Mouse (Mus musculus) B cell, adult 67 days (primary cell): Measurements from ENCODE around the gene Gm3285. TPM values are rescaled to one million over a fixed set of nuclear protein-coding genes. Genes with fewer than 3 reads are reported as not detected.

ENCODE experiments used
- total RNA-seq, 2 experiments: library from RNA; stranded (reverse); gene quantifications; 4 replicates each; pipeline ENCODE4 v1.2.4; 2023

Gene Gm3285
- not detected for total RNA-seq

DNA sequence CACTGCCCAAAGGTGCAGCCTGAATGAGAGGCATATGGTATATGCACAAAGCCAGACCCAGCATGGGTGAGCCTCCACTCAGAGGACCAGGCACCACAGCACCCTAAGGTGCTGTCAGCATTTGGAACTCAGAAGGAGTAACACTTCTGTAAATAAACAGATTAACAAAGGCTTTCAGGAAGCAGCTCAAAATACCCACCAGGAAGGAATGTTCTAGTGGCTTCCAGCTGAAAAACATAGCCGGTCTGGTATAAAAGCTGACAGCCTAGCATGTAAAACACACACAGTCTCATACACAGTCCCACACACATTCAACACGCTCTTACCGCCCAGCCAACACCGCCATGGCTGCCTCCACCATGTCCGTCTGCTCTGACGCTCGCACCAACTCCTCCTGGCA lies at the start of gene Gm3285:
Gm3285 (plus strand) TSS at position 301 of the 400 bp plus-strand sequence.

DNA sequence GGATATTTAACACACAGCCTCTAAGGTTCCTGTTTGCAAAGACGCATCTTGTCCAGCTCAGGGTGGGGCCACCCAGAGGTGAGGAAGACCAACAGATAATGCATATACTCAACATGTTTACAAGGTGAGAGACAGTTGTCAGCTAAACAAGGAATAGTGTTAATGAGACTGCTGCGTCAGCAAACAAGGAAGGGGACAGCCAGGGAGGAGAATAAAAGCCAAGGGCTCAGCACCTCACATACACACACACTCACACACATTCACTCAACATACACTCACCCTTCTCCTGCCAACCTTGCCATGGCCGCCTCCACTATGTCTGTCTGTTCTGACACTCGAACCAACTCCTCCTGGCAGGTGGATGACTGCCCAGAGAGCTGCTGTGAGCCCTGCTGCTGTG lies 47.4 kb upstream of the Gm3285 start, which contains the start of gene Gm2696:
Gm2696 (plus strand) TSS at position 301 of the 400 bp plus-strand sequence.

DNA sequence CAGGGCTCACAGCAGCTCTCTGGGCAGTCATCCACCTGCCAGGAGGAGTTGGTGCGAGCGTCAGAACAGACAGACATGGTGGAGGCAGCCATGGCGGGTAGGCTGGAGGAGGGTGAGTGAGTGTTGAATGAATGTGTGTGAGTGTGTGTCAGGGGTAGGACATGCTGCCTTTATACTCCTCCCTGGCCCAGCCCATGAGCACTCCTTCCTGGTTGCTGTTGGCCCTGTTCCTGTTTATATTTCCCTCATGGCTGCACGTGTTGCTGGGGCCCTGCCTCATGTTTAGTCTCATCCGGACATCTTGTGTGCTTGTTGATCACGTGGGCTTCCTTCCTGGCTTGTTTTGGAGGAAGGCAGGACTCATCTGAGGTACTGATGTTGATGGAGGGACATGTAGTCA lies 34.8 kb upstream of the Gm3285 start, which contains the start of gene Krtap10-4:
Krtap10-4 (minus strand) TSS at position 145 of the 400 bp plus-strand sequence.

DNA sequence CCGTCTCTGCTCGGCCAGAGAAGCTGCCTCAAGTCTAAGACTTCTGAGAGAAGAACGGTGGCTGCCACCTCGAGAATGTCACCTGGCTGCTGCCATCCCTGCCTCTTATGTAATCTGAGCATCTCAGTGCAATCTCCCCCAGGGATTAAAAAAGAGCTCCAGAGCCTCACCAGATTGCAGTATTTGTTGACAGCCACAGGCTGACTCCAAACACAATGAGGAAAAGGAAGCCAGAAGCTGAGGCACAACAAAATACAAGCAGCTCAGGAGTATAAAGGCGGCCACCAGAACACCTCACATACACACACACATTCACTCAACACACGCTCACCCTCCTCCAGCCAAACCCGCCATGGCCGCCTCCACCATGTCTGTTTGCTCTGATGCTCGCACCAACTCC lies 26.1 kb upstream of the Gm3285 start, which contains the start of gene Krtap10-10:
Krtap10-10 (plus strand) TSS at position 301 of the 400 bp plus-strand sequence.

DNA sequence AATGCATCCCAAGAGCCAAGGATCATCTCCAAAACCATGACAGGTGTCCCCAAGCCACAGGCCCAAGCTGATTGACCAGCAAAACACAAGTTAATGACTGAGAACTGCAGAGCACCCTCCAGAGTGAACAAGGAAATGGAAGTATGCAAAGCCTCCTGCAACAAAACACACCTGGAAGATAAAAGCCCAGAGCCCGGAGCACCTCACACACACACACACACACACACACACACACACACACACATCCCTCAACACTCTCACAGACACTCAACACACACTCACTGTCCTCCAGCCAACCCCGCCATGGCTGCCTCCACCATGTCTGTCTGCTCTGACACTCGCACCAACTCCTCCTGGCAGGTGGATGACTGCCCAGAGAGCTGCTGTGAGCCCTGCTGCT lies 15.3 kb upstream of the Gm3285 start, which contains the start of gene Gm36176:
Gm36176 (plus strand) TSS at position 301 of the 400 bp plus-strand sequence.

DNA sequence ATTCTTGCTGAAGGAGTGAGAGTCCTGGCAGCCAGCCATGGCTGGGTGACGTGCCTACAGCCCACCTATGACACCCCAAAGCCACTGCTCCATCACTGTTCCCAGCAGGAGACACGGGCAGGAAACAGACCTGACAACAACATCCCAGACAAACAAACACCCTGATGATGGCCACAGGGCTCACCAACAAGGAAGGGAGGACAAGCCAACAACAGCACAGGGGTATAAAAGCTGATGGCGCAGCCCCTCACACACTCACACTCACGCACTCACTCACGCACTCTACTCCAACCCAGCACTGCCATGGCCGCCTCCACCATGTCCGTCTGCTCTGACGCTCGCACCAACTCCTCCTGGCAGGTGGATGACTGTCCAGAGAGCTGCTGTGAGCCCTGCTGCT lies 9.2 kb upstream of the Gm3285 start, which contains the start of gene Gm10318:
Gm10318 (plus strand) TSS at position 301 of the 400 bp plus-strand sequence.

DNA sequence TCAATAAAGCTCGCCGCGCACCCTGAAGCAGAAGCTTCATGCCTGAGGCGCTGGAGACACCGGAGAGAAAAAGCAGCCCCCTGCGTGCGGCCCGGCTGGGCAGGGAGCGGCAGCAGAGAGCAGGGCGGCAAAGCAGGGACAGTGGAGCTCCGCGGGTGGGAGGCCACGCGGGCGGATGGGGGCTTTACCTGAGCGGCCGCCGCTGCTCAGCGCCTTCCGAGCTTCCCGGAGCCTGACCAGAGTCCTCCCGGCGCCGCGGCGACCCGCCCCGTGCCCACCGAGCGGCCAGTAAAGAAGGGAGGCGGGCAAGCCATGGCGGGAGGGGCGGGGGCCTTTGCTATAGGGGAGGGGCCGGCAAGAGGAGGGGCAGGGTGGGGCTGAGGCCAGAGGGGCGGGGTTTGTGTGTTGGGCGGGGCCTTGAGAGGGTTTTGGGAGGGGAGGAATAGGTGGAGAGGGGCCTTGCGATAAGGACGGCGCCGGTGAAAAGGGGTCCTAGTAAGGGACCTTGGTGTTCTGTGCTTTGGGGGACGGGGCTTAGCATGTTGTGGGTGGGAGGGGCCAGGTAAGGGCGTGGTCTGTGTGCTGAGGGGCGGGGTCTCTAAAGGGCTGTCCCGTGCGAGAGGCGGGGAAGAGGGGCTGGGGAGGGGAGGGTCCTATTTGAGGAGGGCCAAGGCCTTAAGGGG lies 40.6 kb downstream of the Gm3285 start, which contains the start of gene Lrrc3:
Lrrc3 (minus strand) TSS at position 326 of the 683 bp plus-strand sequence.

Other genes with a start within 250 kb of the Gm3285 start
- gene Ube2g2, start 239.7 kb upstream of the Gm3285 start, total RNA-seq: 10 to 100 TPM; 33.4 to 47.6 TPM
- 1 to 10 TPM; 4.1 to 4.3 TPM for gene Tspear, start 175.4 kb upstream of the Gm3285 start, total RNA-seq
- gene Gm19402, start 171.2 kb upstream of the Gm3285 start, total RNA-seq: not detected
- gene Gm9508, start 164.7 kb upstream of the Gm3285 start, total RNA-seq: not detected
- not detected for gene Gm10272, start 155.3 kb upstream of the Gm3285 start, total RNA-seq
- gene Gm10024, start 150.5 kb upstream of the Gm3285 start, total RNA-seq: not detected
- not detected for gene Gm10142, start 146.2 kb upstream of the Gm3285 start, total RNA-seq
- not detected for gene Krtap12-1, start 141.4 kb upstream of the Gm3285 start, total RNA-seq
- gene Gm10100, start 135.5 kb upstream of the Gm3285 start, total RNA-seq: not detected
- not detected for gene Gm18596, start 119.3 kb upstream of the Gm3285 start, total RNA-seq
- gene Gm9736, start 110.6 kb upstream of the Gm3285 start, total RNA-seq: not detected
- gene Gm3233, start 102.3 kb upstream of the Gm3285 start, total RNA-seq: not detected
- gene Gm3238, start 90.7 kb upstream of the Gm3285 start, total RNA-seq: not detected
- not detected for gene Gm7138, start 85.0 kb upstream of the Gm3285 start, total RNA-seq
- not detected for gene Gm3250, start 79.4 kb upstream of the Gm3285 start, total RNA-seq
- not detected for gene Gm7137, start 73.8 kb upstream of the Gm3285 start, total RNA-seq
- gene Gm9639, start 66.9 kb upstream of the Gm3285 start, total RNA-seq: not detected
- gene Gm19668, start 62.8 kb upstream of the Gm3285 start, total RNA-seq: not detected
- gene Gm9507, start 50.1 kb upstream of the Gm3285 start, total RNA-seq: not detected
- gene Gm2696, start 47.3 kb upstream of the Gm3285 start, total RNA-seq: not detected
- not detected for gene Krtap10-4, start 34.9 kb upstream of the Gm3285 start, total RNA-seq
- gene Krtap10-10, start 26.0 kb upstream of the Gm3285 start, total RNA-seq: not detected
- not detected for gene Gm36176, start 15.2 kb upstream of the Gm3285 start, total RNA-seq
- not detected for gene Gm10318, start 9.1 kb upstream of the Gm3285 start, total RNA-seq
- under 1 TPM in 1 of 2 experiments, not detected in 1; 0.20 TPM for gene Lrrc3, start 40.6 kb downstream of the Gm3285 start, total RNA-seq
- 10 to 100 TPM; 22.2 to 34.6 TPM for gene Trpm2, start 108.6 kb downstream of the Gm3285 start, total RNA-seq
- 10 to 100 TPM; 12.2 to 15.5 TPM for gene 1810043G02Rik, start 116.5 kb downstream of the Gm3285 start, total RNA-seq
- gene Pfkl, start 148.1 kb downstream of the Gm3285 start, total RNA-seq: 10 to 100 TPM; 88.5 to 94.7 TPM
- gene Dnmt3l, start 180.0 kb downstream of the Gm3285 start, total RNA-seq: not detected
- 1 to 10 TPM; 1.5 to 2.3 TPM for gene Aire, start 181.6 kb downstream of the Gm3285 start, total RNA-seq
- gene Icosl, start 207.3 kb downstream of the Gm3285 start, total RNA-seq: 100 to 1,000 TPM; 295 to 378 TPM